Mouse (Mus musculus) liver (tissue): Measurements from ENCODE around the gene Ppp2r5c.

Source experiments
- DNase-seq: peaks from one replicate; pipeline ENCODE4 v3.0.0-alpha.2; 2020; ENCODE audit warnings: mixed read lengths

Gene Ppp2r5c

DNA sequence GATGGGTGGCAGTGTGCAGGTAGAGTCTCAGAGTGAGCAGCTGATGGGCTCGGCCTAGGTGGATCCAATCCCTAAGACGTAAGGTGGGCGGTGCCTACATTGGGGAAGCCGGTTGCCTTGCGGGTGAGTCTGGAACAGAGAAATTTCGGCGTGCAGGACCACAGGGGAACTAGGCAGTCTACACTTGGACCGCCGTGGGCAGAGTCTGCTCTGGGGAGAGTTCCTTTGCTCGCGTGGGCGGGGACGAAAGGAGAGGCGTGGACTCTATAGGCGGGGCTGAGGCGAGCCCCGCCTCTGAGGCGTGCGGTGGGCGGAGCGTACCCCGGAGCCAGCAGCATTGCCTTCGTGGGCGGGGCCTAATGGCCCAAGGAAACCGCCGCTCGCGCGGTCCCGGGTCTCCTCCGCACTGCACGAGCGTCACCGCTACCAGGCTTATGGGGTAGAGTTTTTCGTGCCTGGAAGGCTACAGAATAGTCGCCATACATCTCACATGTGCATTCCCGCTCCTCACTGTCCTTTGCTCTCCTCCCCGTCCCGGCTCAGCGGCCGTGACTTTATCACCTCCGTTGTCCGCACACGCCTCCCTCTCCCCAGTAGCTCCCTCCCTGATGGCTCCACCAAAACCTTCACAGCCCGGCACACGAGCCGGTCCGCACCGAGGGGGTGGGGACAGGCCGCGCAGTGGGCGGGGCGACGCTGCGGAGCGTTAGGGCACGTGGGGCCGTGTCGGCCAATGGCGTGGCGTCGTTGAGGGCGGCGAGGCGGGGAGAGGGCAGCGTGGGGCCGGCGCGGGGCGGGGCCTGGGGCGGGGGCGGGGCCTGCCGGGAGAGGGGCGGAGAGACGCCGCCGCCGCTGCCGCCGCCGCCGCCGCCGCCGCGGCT is at the start of gene Ppp2r5c:
TSS of gene Ppp2r5c (plus strand) at position 831 of the 881 bp plus-strand sequence.
- peak; percentile 97 for DNase-seq

DNA sequence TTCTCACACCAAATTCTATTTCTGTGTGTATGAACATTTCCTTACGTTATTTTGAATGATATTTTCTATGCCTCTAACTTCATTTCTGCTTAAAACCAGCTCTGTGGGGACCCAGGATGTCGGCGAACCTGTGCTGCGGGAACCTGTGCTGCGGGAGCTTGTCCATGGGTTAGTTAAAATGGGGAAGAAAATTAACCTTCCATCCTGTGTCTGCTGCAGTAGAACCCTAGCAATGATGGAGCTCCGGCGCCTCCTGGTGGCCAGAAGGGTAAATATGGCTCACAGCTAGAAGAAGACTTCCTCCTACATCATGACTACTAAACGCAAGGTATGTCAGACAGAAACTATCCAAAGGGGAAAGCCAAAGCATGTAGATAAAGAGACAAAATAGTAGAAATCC is 48.6 kb upstream of the Ppp2r5c start:
- peak; percentile 65 for DNase-seq

DNA sequence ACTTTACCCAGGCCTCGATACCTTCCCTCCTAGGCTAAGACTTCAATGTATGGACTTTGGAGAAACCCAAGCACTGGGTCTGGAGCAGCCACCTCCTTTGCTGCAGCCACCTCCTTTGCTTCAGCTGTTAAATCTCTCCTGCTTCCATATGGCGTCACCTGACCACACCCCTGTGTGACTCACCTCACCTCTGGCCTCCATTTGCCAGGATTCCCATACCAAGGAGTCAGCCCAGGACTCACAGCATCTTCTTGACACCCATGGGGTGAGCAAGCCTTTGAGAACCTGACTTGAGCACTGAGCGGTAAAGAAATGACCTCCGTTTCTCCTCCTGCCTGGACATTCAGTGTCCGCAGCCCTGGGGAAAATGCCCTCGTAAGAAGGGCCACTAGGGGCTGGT is 47.8 kb upstream of the Ppp2r5c start:
- DNase-seq: no peak

DNA sequence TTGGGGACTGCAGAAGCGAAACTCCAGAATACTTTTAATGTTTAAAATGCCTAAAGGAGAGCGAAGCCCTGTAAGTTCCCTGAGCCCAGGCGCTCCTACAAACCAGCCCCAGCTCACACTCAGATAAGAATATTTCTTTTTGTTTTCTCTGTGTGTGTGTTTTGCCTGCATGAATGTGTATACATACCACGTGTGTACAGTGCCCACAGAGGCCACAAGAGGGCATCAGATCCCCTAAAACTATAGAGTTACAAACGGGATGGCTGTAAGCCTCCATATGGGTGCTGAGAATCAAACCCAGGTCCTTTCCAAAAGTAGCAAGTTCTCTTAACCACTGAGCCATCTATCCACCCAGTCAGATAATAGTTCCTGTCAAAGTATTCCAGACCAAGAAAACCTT is 46.0 kb upstream of the Ppp2r5c start:
- DNase-seq: no peak

DNA sequence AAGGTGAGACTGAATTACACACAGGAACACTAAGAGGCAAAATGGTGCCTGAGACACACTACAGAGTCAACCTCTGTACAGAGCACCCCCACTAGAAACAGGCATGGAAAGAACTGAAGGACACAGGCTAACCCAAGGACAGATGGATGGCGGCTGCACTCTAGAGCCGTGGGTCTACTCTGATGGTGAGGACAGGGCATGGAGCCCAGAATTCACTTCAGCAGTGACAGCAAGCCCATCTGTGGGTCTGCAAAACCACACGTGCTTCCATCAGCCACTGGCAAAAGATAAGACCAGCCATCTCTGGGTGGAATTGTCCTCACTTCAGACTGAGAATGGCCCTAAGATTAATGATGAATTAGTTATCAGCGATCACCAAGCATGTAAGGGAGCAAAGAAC is 45.0 kb upstream of the Ppp2r5c start:
- DNase-seq: no peak

DNA sequence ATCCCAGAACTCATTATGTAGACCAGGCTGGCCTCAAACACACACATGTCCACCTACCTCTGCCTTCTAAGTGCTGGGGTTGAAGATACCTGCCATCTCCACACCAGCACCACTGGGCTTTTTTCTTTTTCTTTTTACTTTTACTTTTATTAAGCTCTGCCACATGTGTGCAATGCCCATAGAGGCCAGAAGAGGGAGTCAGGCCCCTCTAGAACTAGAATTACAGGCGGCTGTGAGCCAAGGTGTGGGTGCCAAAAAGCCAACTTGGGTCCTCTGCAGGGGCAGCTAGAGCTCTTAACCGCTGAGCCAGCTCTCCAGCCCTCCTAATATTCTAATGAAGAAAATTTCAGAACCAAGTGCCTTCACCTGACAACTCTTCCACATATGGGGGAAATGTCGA is 30.7 kb upstream of the Ppp2r5c start:
- peak; percentile 24 for DNase-seq

DNA sequence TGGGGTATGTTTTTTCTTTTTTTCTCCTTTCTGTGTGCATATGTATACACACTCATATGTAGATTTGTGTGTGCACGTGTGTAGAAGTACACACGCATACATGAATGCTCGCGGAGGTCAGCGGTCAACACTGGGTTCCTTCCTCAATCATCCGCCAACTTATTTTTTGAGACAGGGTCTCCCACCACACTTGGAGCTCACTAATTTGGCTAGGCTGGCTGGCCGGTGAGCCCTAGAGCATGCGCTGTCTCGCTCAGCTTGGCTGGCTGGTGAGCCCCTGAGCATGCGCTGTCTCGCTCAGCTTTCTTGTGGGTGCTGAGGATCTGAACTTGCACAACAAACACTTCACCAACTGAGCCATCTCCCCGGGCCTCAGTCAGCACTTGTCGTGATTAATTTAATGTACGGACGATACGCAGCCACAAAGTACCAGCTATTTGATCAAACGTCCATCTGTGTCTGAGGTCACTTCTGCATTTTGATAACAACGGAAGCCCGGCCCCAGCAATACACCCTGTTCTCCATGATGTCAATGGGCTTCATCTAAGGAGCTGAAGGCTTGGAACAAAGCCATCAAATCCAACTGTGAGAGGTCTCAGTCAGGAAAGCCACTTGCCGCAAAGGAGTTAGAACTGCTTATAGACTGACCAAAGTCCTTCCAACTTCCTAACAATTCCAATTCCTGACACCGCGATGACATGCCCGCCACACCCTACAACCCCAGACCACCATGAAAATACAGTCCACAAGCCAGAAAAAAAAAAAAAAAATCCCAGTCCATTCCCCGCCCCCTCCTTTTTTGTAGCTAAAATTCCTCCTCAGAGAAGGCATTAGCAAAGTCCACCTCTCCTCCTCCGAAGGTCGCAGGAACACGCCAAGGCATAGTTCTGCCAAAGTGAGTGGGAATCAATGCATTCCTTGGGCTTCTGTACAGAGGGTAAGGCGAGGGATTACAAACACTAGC is 29.6 kb upstream of the Ppp2r5c start:
- peak; percentile 52 for DNase-seq

DNA sequence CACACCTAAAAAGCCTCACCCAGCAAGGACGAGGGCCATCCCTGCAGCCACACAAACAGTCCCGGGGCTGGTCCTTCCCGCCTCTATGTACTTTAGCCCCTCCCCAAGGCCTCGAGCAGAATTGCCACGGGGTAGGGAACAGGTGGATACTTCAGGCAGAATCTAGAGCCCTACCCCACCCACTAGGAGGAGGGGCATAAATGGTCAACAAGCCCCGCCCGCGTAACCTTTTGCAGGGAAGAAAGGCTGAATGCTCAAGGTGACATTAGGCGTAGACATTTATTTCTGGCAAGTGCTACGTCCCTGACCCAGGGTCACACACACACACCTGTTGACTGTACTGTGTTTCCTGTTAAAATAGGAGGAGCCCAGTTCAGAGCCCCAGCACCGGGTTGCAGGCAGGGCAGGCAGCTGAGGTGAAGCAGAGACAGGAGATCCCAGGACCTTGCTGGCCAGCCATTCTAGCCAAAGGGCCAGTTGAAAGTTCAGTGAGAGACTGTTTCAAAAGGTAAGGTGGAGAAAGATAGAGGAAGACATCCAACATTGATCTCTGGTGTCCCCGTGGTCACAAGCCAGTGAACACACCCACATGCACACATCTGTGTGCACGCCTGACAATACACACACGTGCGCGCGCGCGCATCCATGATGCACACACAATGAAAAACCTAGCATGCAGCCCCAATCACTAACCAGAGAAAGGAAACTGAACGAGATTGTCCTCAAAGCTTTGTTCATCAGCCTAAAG is 28.8 kb upstream of the Ppp2r5c start:
- peak; percentile 42 for DNase-seq

DNA sequence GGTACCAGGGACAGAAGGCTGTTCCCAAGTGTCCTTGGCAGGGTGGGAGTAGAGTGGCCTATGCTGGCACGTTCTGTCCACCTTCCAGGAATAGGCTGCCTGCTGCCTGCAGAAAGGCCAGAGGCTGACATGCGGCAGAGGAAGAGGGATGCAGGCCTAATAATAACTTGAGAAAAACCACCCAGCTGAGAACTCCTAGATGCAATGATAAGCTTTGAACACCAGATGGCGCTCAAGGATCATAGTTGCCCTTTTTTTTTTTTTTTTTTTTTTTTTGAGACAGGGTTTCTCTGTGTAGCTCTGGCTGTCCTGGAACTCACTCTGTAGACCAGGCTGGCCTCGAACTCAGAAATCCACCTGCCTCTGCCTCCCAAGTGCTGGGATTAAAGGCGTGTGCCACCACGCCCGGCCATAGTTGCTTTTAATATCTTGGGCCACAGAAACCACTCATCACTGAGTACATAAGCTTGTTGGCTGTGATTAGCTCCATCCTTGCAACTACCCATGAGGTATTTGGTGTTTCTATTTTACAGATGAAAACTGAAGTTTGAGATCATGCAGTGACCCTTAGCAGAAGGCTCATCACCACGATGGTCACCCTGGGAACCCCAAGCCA is 28.1 kb upstream of the Ppp2r5c start:
- peak; percentile 31 for DNase-seq

DNA sequence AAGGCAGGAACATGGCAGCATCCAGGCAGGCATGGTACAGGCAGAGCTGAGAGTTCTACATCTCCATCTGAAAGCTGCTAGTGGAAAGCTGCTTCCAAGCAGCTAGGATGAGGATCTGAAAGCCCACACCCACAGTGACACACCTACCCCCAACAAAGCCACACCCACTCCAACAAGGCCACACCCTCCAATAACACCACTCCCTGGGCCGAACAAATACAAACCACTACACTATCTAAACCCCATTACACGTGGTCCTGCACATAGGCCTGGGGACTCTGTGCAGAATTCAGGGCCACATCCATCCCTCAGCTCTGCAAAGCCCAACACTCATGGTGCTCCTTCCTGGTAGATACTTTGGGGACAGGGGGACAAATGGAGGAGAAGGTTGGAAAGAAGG is 27.0 kb upstream of the Ppp2r5c start:
- peak; percentile 40 for DNase-seq

DNA sequence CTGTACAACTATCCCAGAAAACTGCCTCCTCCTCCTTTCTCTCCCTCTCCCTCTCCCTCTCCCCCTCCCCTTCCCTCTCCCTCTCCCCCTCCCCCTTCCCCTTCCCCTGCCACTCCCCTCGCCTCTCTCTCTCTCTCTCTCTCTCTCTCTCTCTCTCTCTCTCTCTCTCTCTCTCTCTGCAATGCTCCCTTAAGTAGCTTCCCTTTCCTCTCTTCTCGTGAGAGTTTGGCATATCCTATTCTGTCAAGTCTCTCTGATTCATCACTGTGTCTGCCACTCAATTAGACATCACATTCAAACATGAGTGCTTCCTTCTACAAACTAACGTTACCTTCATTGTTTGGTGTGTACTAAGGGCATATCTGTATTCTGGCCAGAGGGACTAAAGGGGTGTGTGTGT is 25.6 kb upstream of the Ppp2r5c start:
- DNase-seq: no peak

DNA sequence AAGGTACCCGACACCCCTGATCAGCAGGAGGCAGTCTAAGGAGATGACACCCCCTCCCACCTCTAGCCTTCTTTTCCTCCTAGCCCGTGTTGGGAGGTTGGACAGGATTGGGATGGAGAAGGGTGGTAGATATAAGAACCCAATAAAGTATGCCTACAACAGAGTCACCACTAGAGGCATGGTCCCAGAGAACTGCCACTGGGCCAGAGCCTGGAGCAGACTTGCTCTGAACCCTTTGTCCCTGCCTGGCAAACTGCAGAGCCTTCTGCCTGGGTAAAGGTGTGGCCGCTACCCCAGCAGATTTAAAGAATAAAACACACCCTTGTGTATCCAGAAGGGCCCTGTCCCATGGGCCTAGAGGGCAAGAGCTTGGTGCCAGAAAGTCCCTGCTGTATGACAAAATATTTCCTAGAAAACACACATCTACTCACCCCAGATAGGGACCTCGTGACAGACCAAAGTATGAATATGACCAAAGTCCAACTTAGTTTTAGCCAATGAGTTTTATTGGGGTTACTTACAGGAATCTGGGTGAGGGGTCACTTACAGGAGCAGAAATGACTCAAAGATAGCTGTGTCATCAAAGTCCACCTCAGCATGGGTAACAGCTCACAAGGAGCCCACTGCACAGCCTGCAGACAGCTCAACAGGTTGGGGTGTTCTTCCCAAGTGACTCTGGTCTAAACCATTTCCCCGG is 22.8 kb upstream of the Ppp2r5c start:
- no peak for DNase-seq

DNA sequence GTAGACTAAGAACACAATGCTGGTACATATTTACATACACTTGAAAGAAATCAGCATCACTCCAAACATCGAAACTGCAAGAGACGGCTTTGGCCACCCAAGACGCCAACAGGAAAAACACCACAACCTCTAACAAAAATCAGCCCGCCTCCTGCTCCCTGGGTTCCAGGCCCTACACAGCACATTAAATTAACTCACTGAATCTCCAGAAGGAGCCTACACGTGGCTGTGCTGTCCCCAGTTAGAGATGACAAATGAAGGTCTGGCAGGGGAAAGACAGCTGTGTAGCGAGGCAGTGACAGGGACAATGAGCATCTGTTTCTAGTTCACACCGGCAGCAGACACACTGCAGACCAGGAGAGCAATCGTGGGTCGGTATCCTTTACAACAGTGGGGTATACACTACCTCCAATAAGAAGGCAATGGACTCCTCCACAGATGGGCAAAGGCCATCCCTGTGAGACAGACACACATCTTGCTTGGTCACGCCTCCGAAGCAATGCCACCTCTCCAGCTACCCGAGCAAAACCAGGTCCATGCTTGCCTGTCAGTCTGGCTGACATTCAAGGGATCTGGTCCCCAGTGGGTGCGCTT is 20.4 kb upstream of the Ppp2r5c start:
- no peak for DNase-seq

DNA sequence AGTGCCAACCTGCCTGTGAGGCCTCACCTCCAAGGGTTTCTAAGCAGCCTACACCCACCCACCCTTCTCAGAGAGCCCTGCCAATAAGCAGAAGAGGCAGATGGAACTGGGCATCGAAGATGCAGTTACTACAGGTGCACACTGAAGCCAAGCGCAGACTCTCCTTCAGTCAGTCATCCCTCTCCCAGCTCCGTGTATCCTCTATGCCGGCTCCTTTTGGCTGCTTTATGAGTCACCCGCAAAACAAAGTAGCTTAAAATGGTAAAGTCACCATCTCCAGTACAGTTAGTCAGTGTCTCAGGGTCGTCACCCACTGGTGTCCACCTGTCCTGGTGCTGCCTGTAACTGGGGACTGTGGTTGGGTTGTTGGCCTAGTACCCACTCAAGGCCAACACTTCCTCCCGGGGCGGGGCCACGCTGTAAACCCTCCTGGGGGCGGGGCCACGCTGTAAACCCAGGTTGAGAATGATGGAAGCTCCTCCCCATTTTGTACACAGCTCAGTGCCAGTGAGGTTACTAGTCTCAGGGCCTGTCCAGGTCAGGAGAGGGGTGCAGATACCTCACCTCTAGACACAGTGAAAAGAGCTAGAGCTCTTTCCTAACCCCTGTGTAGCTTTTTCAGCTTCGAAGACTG is 17.5 kb upstream of the Ppp2r5c start:
- no peak for DNase-seq

DNA sequence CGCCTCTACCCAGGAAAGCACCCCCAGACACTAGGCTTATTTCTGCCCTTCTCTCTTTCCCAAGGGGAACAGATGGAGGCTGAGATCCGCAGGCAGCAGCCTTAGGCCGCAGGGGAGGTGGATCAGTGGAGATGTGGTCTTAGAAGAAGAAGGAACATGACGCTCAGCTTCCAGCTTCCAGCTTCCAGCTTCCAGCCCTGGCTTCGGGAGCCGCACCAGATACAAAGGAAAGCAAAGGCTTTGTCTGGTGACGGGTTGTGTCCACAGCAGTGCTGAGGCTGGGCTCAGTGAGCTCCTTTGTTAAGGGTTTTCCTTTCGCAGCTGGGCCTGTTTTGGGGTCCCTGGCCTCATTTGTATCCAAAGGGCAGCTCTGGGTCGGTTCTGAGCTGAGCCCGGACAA is 16.9 kb upstream of the Ppp2r5c start:
- no peak for DNase-seq

DNA sequence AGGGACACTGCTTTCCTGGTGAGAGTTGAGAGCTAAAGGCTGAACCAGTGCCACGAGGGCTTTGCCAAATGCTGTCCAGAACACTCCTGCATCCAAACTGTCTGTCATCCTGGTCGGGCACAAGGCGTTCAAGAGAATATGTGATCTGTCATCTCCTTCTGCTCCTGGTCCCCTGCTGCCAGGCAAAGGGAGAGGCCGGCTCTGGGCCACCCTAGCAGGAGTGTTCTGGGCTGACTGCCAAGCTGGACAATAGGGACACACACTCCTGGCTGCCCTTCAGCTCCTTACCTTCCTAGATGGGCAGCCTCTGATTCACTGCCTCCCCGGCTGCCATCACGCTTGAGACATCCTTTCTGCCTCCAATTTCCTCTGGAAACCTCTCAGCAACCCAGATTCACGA is 15.1 kb upstream of the Ppp2r5c start:
- no peak for DNase-seq

DNA sequence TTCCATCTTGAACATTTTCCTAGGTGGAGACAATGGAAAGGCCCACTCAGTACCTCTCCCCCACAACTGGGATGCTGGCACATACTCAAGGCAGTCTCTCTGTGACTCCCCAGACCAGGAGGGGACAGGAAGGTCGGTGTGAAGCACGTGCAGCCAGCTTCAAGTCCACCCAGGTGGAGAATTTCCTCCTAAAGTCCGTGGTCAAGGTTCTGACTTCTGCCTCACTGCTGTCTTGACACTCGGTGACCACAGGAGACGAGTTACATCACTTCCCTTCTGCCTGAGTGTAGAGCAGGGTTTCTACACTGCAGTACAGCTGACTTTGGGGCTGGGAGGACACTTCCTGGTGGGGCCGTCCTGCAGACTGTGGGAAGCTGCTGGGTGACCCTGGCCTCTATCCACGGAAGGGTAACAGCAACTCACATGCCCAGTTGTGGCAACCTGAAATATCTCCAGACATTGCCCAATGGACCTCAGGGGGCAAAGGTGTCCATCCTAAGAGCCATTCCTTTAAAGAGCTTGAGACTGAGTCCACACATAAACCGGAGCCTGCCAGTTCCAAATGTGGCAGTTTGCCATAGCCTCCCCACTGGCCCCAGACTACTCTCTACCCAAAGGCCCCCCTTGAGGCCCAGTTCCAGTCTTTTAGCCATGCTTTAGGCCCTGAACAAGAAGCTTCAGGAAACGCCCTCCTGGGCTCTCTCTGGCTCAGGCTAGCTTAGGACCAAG is 10.1 kb upstream of the Ppp2r5c start:
- no peak for DNase-seq

DNA sequence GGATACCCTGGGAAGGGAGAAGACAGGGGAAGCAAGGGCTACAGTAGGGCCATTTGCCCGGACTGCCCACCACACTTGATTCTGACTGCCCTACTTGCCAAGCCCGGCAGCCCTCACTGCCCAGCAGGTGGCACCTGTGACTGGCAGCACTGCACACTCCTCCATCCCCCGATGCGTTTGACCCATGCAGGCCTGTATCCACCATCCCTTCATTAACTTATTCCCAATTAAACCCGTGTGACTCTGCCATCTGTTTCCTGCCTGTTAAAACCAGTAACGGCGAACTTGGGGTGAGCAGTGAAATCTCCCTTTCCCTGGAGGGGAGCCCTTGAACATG is 9.6 kb upstream of the Ppp2r5c start:
- no peak for DNase-seq

DNA sequence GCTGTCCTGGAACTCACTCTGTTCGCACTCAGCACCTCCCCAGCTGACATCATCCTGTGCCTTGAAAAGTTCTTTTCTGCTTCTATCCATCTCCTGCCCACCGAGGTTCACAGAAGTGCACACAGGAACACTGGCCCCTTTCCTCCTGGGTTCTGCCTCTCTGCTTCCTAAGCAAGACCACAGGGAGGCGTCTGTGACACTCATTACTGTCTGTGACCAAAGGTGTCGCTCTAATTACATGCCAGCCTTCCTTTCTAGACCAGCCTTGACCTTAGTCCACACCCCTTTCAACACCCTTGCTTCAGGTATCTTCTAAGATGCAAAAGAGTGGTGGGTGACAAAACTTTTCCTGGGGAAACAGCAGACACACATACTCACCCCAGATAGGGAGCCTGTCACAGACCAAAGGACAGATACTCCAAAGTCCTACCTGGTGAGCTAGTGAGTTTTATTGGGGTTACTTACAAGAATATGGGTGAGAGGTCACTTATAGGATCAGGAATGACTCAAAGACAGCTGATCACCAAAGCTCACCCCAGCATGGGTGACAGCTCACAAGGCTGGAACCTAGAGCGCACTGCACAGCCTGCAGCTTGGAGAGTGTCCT is 8.4 kb upstream of the Ppp2r5c start:
- DNase-seq: no peak

DNA sequence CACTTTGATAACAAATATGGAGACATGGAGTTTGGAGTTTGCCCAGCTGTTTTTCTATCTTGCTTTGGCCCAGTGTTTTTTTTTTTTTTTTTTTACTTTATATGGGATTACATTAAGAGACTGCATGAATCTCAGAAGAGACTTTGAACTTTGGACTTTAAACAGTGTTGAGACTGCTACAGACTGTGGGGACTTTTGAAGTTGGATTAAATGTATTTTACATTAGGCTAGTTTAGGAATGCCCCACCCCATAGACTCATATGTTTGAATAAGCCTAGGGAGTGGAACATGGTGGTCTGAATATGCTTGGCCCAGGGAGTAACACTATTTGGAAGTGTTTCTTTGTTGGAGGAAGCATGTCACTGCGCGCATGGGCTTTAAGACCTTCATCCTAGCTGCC is 4.7 kb upstream of the Ppp2r5c start:
- DNase-seq: no peak
